Mouse (Mus musculus): ENCODE measurements around the gene Brd7. TPM values are rescaled to one million over a fixed set of nuclear protein-coding genes. Genes with fewer than 3 reads are reported as not detected.

The Brd7 gene
- polyA plus RNA-seq, 1 experiment from 2014 or later: 154 TPM

DNA sequence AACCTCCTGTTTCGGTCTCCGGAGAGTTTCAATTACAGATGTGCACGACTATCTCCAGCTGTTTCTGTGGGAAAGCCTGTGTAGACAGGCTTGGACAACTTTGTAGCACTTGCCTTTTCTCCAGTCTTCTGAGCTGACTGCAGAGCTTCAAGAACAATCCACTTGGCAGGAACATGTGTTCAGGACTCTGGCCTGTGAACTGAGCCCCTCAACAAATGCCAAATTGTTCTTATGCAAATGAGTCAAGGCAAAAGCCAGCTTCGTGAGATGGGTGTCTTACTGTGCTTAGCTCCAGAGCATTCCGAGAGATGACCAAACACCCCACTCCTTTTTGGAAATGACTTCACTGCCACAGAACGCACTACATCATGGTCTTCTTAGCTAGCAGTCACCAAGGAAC is 33.3 kb downstream of the Brd7 start:
- Histone ChIP-seq H3K36me3 (ENCODE audit: inconsistent target) (peaks cover 95% of the 10 kb centered on the region), H3K4me3 (ENCODE audit: inconsistent target) (no peak overlapping the region), H3K79me2 (ENCODE audit: inconsistent target) (no peaks in the 10 kb centered on the region), H3K27ac (no peak overlapping the region)
- whole genome bisulfite sequencing (ENCODE audit: missing documents): 96% methylated on average over 6 of the region's 6 CpGs

DNA sequence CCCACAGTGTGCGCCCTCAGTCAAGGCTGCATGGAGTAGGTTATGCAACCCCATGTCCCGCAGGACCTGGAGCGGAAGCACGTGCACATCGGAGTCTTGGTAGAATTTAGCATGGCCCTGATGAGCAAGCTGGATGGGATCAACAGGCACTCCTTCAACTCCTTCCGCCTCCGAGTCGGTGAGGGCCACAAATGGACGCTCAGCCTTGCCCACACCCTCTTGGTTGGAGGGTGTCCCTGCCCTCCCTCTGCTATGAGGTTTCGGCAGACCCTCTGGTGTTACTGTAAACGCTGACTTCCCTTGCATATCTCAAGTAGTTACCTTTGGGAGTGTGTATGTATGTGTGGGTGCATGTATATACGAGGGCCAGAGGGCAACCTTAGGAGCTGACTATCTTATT is 35.7 kb downstream of the Brd7 start:
- H3K79me2 ChIP-seq (ENCODE audit: inconsistent target): no peaks in the 10 kb centered on the region
- no peak overlapping the region for H3K4me3 ChIP-seq (ENCODE audit: inconsistent target)
- H3K36me3 ChIP-seq (ENCODE audit: inconsistent target): peaks cover 96% of the 10 kb centered on the region
- WGBS (ENCODE audit: missing documents): 91% methylated on average over 12 of the region's 12 CpGs
- no peak overlapping the region for H3K27ac ChIP-seq

DNA sequence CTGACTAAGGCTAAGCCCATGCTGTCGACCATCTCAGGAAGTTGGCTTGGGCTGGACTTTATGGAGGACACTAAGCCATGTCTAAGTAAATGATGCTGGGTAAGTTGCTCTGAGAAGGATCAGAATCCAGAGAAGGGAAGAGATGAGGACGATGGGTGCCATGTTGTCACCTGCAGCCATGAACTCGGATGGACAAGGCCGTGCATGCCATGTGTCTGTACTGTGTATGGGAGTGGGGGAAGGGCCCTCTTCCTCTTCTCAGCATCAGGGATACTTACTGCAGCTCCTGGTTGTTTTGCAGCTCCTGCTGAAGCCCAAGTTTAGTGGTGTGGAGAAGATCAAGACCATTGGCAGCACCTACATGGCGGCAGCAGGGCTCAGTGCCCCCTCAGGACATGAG is 36.2 kb downstream of the Brd7 start:
- WGBS (ENCODE audit: missing documents): 88% methylated on average over 5 of the region's 5 CpGs
- H3K27ac ChIP-seq: no peak overlapping the region
- no peak overlapping the region for H3K4me3 ChIP-seq (ENCODE audit: inconsistent target)
- H3K79me2 ChIP-seq (ENCODE audit: inconsistent target): no peaks in the 10 kb centered on the region
- peaks cover 100% of the 10 kb centered on the region for H3K36me3 ChIP-seq (ENCODE audit: inconsistent target)

DNA sequence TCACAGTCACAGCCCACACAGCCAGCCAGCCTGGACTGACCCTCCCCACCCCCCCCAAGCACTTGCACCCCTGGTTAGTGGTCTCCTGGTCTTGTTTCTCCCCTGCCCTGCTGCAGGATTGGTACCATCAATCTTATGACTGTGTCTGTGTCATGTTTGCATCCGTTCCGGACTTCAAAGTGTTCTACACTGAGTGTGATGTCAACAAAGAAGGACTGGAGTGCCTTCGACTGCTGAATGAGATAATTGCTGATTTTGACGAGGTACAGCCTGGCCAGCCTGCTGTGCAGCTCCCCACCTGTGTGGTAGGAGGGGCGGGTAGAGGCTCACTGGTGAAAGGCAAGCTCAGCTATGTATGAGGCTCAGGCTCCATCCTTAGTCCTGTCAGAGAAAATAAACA is 36.7 kb downstream of the Brd7 start:
- no peak overlapping the region for H3K27ac ChIP-seq
- H3K79me2 ChIP-seq (ENCODE audit: inconsistent target): no peaks in the 10 kb centered on the region
- WGBS (ENCODE audit: missing documents): 93% methylated on average over 5 of the region's 5 CpGs
- H3K36me3 ChIP-seq (ENCODE audit: inconsistent target): peaks cover 100% of the 10 kb centered on the region
- H3K4me3 ChIP-seq (ENCODE audit: inconsistent target): no peak overlapping the region

DNA sequence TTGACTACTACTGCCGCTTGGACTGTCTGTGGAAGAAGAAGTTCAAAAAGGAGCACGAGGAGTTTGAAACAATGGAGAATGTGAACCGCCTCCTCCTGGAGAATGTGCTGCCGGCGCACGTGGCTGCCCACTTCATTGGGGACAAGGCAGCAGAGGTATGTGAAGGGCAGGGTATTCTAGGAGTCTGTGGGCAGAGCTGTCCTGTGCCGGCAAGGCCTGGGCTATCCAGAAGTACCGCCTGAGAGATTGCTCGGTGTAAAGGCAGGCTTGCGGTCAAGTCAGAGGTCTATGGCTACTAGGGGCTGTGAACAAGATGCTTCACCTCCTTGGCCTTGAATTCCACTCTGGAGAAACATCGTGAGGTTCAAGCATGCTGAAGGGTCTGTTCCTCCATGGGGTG is 37.2 kb downstream of the Brd7 start:
- Histone ChIP-seq H3K79me2 (ENCODE audit: inconsistent target) (no peaks in the 10 kb centered on the region), H3K4me3 (ENCODE audit: inconsistent target) (no peak overlapping the region), H3K36me3 (ENCODE audit: inconsistent target) (peaks cover 100% of the 10 kb centered on the region), H3K27ac (no peak overlapping the region)
- 86% methylated on average over 8 of the region's 11 CpGs for WGBS (ENCODE audit: missing documents)

DNA sequence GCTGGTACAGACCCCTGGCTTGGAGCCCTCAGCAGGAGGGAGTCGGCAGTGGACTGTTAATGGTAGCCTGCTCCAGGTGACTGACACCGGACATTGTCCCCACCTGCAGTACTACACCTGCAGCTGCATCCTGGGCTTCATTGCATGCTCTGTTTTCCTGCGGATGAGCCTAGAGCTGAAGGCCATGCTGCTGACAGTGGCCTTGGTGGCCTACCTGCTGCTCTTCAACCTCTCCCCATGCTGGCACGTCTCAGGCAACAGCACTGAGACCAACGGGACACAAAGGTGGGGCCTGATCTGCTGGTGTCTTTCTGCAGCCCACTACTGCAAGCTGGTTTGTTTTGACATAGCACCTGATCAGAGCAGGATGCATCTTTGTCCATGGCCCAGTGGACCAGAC is 38.5 kb downstream of the Brd7 start:
- Histone ChIP-seq H3K27ac (no peak overlapping the region), H3K4me3 (ENCODE audit: inconsistent target) (no peak overlapping the region), H3K36me3 (ENCODE audit: inconsistent target) (peaks cover 99% of the 10 kb centered on the region), H3K79me2 (ENCODE audit: inconsistent target) (no peaks in the 10 kb centered on the region)
- 92% methylated on average over 5 of the region's 5 CpGs for WGBS (ENCODE audit: missing documents)

DNA sequence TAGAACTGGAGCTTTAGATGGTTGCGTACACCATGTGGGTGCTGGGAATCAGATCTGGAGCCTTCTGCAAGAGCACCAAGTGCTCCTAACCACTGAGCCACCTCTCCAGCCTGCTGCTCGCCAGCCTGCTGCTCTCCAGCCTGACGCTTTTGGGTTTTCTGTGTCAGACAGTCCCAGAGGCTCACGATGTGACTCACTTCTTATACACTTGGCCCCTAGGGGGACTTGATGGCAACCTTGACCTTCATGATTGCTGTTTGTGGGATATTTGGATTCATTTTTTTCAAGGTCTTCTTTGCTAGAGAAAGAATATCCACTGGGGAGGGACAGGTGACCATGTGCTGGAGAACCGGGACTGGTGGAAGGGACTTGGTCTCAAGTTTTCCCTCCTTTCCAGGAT is 40.6 kb downstream of the Brd7 start:
- Histone ChIP-seq H3K4me3 (ENCODE audit: inconsistent target) (no peak overlapping the region), H3K27ac (no peak overlapping the region), H3K36me3 (ENCODE audit: inconsistent target) (peaks cover 99% of the 10 kb centered on the region), H3K79me2 (ENCODE audit: inconsistent target) (no peaks in the 10 kb centered on the region; the same call in 1 of the 2 replicates)
- 98% methylated on average over 5 of the region's 5 CpGs for WGBS (ENCODE audit: missing documents)

DNA sequence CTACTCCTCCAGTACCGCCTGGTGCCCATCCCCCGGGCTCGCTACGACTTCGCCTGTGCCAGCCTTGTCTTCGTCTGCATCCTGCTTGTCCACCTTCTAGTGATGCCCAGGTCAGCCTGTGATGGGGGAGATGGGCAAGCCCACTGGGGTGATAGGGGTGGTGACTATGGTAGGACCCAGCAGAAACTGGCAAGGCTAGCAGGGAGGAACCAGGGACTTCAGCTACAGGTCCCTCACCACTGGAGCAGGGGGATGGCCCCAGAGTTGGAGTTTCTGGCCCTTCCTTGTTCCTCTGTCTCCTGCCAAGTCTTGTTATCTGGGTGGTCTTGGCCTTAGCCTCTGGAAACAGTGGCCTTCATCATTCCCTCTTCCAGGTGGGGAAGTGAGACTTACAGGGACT is 41.9 kb downstream of the Brd7 start:
- peaks cover 99% of the 10 kb centered on the region for H3K36me3 ChIP-seq (ENCODE audit: inconsistent target)
- H3K27ac ChIP-seq: no peak overlapping the region
- WGBS (ENCODE audit: missing documents): 100% methylated on average over 6 of the region's 6 CpGs
- no peaks in the 10 kb centered on the region; the same call in 1 of the 2 replicates for H3K79me2 ChIP-seq (ENCODE audit: inconsistent target)
- no peak overlapping the region for H3K4me3 ChIP-seq (ENCODE audit: inconsistent target)

DNA sequence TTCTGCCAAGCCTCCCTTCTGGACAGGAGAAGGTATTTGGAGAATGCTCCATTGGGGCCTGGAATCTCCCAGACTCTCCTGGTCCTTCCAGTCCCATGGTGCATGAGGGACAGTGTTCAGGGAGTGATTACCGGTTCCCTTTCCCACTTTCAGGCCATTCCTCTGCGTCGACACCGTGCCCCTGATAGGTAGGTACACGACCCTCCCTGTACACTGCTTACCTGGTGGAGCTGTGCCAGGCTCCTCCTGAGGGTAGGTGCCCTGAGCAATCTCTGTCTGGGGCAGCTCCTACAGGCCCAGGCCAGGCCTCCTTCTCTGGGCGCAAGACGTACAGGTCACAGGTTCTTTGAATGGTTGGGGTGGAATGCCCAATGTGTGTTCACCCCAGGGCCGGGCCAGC is 43.8 kb downstream of the Brd7 start:
- Histone ChIP-seq H3K27ac (no peak overlapping the region), H3K36me3 (ENCODE audit: inconsistent target) (peaks cover 99% of the 10 kb centered on the region), H3K4me3 (ENCODE audit: inconsistent target) (no peak overlapping the region), H3K79me2 (ENCODE audit: inconsistent target) (peaks cover 2% of the 10 kb centered on the region; the same call in 1 of the 2 replicates)
- 97% methylated on average over 8 of the region's 8 CpGs for WGBS (ENCODE audit: missing documents)

DNA sequence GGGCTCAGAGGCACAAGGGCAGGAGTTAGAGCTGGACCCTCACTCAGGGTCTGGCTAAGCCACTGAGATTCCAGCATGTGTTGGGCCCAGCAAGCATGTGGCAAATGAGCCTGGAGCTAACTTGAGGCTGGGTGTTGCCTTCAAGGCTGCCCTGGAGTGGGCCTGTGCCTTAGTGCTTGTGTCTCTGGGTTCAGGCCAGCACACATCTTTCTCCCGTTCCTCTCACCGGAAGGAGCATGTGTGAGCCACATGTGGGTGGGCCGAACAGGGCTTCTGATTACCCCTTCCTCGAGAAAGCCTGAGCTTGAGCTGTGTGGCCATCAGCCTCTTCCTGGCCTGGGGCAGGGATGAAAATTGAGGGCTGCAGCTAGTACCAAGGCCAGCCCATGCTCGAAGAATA is 44.7 kb downstream of the Brd7 start:
- no peak overlapping the region for H3K27ac ChIP-seq
- H3K4me3 ChIP-seq (ENCODE audit: inconsistent target): no peak overlapping the region
- WGBS (ENCODE audit: missing documents): 96% methylated on average over 5 of the region's 5 CpGs
- H3K36me3 ChIP-seq (ENCODE audit: inconsistent target): peaks cover 97% of the 10 kb centered on the region
- peaks cover 5% of the 10 kb centered on the region; the same call in 1 of the 2 replicates for H3K79me2 ChIP-seq (ENCODE audit: inconsistent target)

DNA sequence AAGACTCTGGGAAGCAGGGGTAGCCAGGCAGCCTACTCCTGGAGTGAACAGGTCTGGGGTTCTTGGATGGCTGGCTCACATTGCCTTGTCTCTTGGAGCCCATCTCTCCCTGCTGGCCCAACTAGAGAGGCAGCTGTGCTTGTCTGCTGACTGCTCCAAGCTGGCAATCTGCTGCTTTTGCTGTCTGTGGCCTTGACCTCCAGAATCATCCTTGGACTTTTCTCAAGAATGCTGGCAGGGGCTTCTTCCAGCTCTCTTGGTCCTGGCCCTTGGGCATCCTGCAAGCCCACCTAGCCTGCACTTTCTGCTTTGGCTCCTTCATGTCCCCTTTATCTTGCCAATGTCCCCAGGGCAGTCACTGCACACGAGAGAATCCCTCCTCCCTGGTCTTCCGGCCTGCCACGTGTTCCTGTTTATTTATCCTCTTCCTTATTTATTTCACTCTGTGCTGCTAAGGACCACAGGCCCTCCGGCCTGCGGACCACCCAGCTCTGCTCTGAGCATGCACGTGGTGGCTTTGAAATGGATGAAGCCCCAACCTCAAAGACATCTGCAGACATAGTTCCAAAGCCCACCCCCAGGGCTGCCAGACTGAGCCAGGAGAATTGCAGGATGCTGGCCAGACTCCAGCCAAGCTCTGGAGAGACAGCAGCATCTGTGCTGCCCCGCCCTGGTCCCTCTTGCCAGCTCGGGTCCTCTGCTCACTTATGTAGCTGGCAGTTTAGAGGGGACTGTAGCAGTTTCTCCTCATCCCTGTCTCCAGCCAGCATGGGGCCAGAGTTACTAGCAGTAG is 45.7 kb downstream of the Brd7 start:
- H3K79me2 ChIP-seq (ENCODE audit: inconsistent target): peaks cover 11% of the 10 kb centered on the region; the same call in 1 of the 2 replicates
- 91% methylated on average over 8 of the region's 8 CpGs for WGBS (ENCODE audit: missing documents)
- no peak overlapping the region for H3K27ac ChIP-seq
- no peak overlapping the region for H3K4me3 ChIP-seq (ENCODE audit: inconsistent target)
- peaks cover 97% of the 10 kb centered on the region for H3K36me3 ChIP-seq (ENCODE audit: inconsistent target)

DNA sequence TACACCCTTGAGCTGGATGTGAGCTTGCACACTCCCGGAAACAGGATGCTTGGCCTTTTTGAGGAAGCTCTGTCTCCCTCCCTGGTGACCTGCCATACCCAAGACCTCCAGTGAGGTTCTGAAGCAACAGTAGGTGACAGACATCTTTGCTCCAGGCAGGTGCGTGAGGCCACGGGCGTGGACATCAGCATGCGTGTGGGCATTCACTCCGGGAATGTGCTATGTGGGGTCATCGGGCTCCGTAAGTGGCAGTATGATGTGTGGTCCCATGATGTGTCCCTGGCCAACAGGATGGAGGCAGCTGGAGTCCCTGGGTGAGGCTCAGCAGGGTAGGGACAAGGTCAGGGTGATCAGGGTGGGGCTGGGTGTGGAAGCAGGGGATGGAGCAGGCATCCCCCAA is 46.7 kb downstream of the Brd7 start:
- WGBS (ENCODE audit: missing documents): 99% methylated on average over 8 of the region's 8 CpGs
- peaks cover 21% of the 10 kb centered on the region; the same call in 1 of the 2 replicates for H3K79me2 ChIP-seq (ENCODE audit: inconsistent target)
- peaks cover 97% of the 10 kb centered on the region for H3K36me3 ChIP-seq (ENCODE audit: inconsistent target)
- H3K27ac ChIP-seq: no peak overlapping the region
- no peak overlapping the region for H3K4me3 ChIP-seq (ENCODE audit: inconsistent target)

DNA sequence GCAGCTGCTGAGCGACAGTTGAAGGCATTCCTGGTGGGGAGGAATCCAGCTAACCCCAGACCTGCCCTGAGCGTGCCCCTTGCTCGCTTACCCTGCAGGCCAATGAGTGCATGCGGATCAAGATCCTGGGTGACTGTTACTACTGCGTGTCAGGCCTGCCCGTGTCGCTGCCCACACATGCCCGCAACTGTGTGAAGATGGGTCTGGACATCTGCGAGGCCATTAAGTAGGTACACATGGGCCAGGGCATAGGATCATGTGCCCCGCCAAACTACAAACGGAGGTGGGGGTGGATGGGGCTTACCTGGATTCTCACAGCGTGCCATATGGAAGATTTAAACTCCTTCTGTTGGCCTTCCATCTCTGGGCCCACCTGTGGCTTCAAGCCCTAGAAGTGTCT is 48.0 kb downstream of the Brd7 start:
- Histone ChIP-seq H3K36me3 (ENCODE audit: inconsistent target) (peaks cover 97% of the 10 kb centered on the region), H3K4me3 (ENCODE audit: inconsistent target) (no peak overlapping the region), H3K79me2 (ENCODE audit: inconsistent target) (peaks cover 35% of the 10 kb centered on the region), H3K27ac (no peak overlapping the region)
- WGBS (ENCODE audit: missing documents): 95% methylated on average over 11 of the region's 12 CpGs

DNA sequence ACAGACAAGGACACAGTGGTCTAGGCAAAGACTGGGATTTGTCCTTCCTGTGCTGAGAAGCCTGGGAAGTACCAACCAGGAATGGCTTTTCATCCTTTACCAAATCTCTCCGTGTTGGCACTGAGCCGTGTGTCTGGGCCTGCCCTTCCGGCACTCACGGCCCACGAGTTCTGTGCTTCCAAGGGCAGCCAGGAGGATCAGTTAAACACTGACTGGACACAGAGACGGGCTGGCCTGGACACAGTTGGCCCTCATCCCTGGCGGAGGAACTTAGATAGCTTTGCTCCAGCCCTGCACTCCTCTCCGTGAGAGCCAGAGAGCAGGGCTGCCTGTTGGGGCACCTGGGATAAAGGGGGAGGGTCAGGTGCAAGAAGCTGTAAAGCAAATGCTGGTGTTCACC is 49.0 kb downstream of the Brd7 start:
- Histone ChIP-seq H3K27ac (no peak overlapping the region), H3K4me3 (ENCODE audit: inconsistent target) (no peak overlapping the region), H3K36me3 (ENCODE audit: inconsistent target) (peaks cover 98% of the 10 kb centered on the region), H3K79me2 (ENCODE audit: inconsistent target) (peaks cover 45% of the 10 kb centered on the region)
- 89% methylated on average over 8 of the region's 8 CpGs for WGBS (ENCODE audit: missing documents)

DNA sequence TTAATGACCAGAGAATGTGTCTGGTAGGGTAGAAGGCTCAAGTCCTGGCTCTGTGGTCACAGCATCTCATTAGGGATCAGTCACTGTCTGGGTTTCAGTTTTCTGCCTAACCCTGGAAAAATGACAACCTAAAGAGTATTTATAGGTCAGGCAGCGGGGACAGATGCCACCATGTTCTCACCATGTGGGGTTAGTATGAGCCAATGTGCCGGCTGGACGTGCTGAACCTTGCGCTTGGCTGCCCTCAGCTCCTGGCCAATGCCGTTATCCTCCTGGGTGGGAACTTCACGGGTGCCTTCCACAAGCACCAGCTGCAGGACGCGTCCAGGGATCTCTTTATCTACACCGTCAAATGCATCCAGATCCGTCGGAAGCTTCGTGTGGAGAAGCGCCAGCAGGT is 51.7 kb downstream of the Brd7 start:
- WGBS (ENCODE audit: missing documents): 85% methylated on average over 9 of the region's 13 CpGs
- Histone ChIP-seq H3K4me3 (ENCODE audit: inconsistent target) (no peak overlapping the region), H3K27ac (no peak overlapping the region), H3K79me2 (ENCODE audit: inconsistent target) (peaks cover 72% of the 10 kb centered on the region), H3K36me3 (ENCODE audit: inconsistent target) (peaks cover 81% of the 10 kb centered on the region)

DNA sequence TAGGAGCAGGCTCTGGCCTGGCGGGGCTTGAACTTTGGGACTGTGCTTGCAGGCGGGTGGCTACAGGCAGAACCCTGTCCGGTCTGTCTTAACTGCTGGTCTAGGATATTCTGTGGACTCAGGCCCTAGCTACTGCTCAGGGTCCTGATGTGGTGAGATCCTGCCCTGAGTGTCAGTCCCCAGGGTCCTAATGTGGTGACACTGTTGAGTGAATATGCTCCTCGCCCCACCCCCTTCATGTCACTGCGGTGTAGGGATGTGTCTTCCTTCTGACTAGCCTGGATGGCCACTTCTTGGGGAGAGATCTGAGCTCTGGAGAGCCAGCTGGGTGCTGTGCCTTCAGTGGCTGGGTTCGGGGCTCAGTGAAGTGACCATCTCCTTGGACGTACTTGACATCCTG is 52.1 kb downstream of the Brd7 start:
- Histone ChIP-seq H3K36me3 (ENCODE audit: inconsistent target) (peaks cover 77% of the 10 kb centered on the region), H3K27ac (no peak overlapping the region), H3K4me3 (ENCODE audit: inconsistent target) (no peak overlapping the region), H3K79me2 (ENCODE audit: inconsistent target) (peaks cover 75% of the 10 kb centered on the region)
- 94% methylated on average over 7 of the region's 7 CpGs for WGBS (ENCODE audit: missing documents)
